Mouse (Mus musculus) T-helper 17 cell (primary cell): ENCODE measurements around the gene Sdhaf1.

Experiments used
- in situ Hi-C, 2 experiments: fragments of 300-600 bp; cut with MboI, MseI; formaldehyde crosslinking; loops; 1 replicate in 1 of 2; 2 replicates in 1 of 2; pipeline ENCODE4 v1.15.1; 2025; ENCODE audit warnings: high pct_unique_total_duplicates in 2 of 2

The Sdhaf1 gene

GRCm38 (mm10) chr7:30325364-30325763 is 1.7 kb upstream of the Sdhaf1 start:
- in situ Hi-C loops = no loop called here

- in situ Hi-C loops = no loop called here
Observed at GRCm38 (mm10) chr7:30324300-30324944, 727 bp upstream of the Sdhaf1 start.

GRCm38 (mm10) chr7:30322865-30323264 is 830 bp downstream of the Sdhaf1 start:
- in situ Hi-C loops = no loop called here

- in situ Hi-C loops = no loop called here
Observed at GRCm38 (mm10) chr7:30322285-30322667, 1.4 kb downstream of the Sdhaf1 start.

GRCm38 (mm10) chr7:30321539-30322284 is 2.0 kb downstream of the Sdhaf1 start, which contains the start of gene E130208F15Rik:
E130208F15Rik (plus strand) TSS chr7:30321740.
- in situ Hi-C loops = no loop called here

GRCm38 (mm10) chr7:30320946-30321345 is 2.7 kb downstream of the Sdhaf1 start:
- in situ Hi-C loops = no loop called here

GRCm38 (mm10) chr7:30318142-30318541 is 5.6 kb downstream of the Sdhaf1 start:
- in situ Hi-C loops = no loop called here

GRCm38 (mm10) chr7:30315559-30316529 is 7.9 kb downstream of the Sdhaf1 start:
- in situ Hi-C loops = no loop called here

GRCm38 (mm10) chr7:30314721-30315155 is 9.0 kb downstream of the Sdhaf1 start, which contains the start of gene Syne4:
Syne4 (plus strand) TSS chr7:30314807.
- in situ Hi-C loops = no loop called here

- in situ Hi-C loops = no loop called here
Observed at GRCm38 (mm10) chr7:30313666-30314320, 9.9 kb downstream of the Sdhaf1 start.

GRCm38 (mm10) chr7:30310136-30310535 is 13.6 kb downstream of the Sdhaf1 start:
- in situ Hi-C loops = no loop called here

- in situ Hi-C loops = no loop called here
Observed at GRCm38 (mm10) chr7:30309395-30310129, 14.1 kb downstream of the Sdhaf1 start.

- in situ Hi-C loops = no loop called here
Observed at GRCm38 (mm10) chr7:30308076-30309005, 15.4 kb downstream of the Sdhaf1 start, which contains the start of gene Alkbh6. Alkbh6 (plus strand) TSS chr7:30308717.

GRCm38 (mm10) chr7:30306083-30306779 is 17.5 kb downstream of the Sdhaf1 start:
- in situ Hi-C loops = no loop called here

- in situ Hi-C loops = no loop called here
Observed at GRCm38 (mm10) chr7:30300914-30301313, 22.8 kb downstream of the Sdhaf1 start.

- in situ Hi-C loops = no loop called here
Observed at GRCm38 (mm10) chr7:30297266-30297665, 26.4 kb downstream of the Sdhaf1 start.

GRCm38 (mm10) chr7:30296816-30297215 is 26.9 kb downstream of the Sdhaf1 start:
- in situ Hi-C loops = no loop called here

GRCm38 (mm10) chr7:30295103-30295502 is 28.6 kb downstream of the Sdhaf1 start:
- in situ Hi-C loops = no loop called here

GRCm38 (mm10) chr7:30294296-30294695 is 29.4 kb downstream of the Sdhaf1 start:
- in situ Hi-C loops = no loop called here
